Mouse (Mus musculus) thymus, postnatal 25 days (tissue): Measurements from ENCODE around the gene Fubp1.

Experiments
- DNase-seq: peaks from one replicate; pipeline ENCODE4 v3.0.0; 2022

The Fubp1 gene

DNA sequence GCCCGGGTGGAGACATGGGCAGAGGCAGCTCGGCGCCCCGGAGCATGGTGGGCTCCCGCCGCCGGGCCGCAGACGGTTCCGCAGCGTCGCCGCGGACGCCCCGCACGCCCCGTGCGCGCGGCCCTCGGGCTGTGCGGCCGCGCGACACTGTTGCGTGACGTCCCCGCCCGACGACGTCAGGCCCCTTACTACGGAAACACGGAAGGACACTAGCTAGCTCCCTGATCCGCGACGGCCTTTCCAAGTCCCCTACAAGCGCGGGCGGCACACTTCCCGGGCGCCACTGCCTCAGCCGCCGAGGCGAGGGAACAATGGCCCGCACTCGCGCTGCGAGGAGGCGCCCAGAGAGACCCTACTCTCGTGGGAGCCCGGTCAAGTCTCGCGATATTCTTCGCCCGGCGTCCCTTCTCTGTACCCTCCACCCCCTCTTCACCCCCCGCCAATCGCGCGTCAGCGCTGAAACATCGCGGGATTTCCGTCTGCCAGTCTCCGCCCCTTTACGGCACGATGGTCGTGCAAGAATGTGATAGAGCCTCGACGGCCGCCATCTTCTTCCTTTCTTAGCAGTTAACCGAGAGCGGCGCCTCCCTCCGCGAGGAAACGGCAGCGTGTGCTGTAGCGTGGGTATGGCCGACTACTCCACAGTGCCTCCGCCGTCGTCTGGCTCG is at the start of gene Fubp1, which contains the start of gene Dnajb4:
Gene Fubp1, plus strand, starts transcription at position 456 of the 668 bp plus-strand sequence.
Gene Dnajb4, minus strand, starts transcription at position 336 of the 668 bp plus-strand sequence.
- peak; percentile 100 for DNase-seq

DNA sequence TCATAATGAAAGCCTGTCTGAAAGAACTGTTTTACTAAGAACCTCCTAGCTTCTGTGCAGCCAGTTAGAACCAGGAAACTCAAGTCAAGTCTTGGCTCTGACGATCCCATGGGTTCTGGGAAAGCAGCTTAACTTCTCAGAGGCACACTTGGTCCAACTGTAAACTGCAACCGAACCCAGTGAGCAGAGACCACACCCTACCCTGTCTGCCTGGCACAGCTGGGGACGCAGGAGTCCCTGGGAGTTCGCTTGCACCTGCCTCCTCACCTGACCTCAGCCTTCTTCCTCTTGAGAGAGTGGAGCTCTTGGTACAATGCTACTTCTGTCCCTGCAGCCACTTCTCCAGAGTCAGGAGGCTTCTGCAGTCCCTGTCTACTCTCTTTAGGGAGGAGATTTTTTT is 49.6 kb upstream of the Fubp1 start:
- DNase-seq: no peak

- DNase-seq: no peak
Observed at GRCm38 (mm10) chr3:152163320-152163719, 46.9 kb upstream of the Fubp1 start.

DNA sequence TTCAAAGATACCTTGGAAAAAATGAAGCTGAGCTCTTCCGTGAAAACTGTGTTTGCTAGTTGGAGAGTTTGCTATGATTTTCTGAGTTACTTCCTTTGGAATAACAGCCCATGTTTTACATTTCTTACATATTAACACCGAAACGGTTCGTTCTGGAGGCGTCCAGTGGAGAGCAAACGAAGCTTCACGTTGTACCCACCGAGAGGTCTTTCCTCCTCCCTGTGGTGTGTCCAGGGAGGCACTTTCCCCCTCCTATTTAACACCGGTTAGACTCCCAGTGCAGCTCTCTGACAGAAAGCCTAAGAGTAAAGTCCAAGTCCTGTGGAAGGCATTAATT is 45.2 kb upstream of the Fubp1 start:
- DNase-seq: no peak

- DNase-seq: peak; percentile 13
Observed at GRCm38 (mm10) chr3:152165351-152166098, 44.7 kb upstream of the Fubp1 start.

DNA sequence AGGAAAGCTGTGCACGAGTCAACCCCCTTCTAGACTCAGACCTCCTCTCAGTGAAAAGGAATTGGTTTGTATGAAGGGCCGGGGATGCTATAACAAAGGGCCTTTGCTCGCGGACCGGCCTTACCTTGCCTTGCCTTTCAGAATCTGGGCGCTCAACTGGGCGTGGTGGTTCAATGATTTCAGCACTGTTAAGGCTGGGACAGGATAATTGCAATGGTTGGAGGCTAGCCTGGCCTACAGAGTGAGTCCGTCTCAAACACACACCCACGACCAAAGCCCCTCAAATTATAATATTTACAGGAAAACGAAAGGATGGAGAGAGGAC is 44.2 kb upstream of the Fubp1 start, which contains the start of gene Gipc2:
Gene Gipc2, minus strand, starts transcription at position 132 of the 325 bp plus-strand sequence.
- no peak for DNase-seq

- no peak for DNase-seq
Observed at GRCm38 (mm10) chr3:152166699-152167451, 43.3 kb upstream of the Fubp1 start.

DNA sequence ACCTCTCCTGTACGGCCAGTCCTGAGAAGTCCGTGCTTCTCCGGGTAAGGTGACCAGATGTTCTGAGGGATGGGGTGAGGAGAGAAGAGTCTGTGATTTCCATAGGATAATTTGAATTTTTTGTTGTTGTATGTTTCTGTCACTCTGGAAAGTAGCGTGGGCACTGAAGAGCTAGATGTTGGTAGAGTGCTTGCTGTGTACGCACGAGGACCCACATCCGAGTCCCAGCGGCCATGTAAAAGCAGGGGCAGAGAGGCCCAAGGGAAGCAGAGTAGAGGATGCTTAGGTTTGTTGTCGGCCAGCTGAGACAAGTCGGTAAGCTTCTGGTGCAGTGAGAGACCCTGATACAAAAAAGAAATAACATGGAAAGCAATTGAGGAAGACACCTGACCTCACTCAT is 42.2 kb upstream of the Fubp1 start:
- no peak for DNase-seq

DNA sequence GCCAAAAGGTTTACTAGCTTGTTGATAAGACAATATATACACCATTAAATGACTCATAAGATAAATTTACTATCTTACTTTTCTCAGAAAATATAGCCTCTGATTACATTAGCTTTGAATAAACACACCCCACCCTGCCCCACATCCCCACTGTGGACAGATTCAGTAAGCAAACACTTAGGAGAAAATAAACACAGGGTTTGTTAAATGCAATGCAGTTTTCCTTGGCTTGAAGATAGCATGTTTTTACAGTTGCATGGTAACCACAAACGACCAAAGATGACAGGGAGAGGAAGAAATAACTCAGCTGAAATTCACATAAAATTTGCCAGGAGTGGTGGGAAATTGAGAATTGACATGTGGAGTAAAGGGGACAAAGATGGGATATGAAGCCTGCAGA is 39.8 kb upstream of the Fubp1 start:
- DNase-seq: no peak

DNA sequence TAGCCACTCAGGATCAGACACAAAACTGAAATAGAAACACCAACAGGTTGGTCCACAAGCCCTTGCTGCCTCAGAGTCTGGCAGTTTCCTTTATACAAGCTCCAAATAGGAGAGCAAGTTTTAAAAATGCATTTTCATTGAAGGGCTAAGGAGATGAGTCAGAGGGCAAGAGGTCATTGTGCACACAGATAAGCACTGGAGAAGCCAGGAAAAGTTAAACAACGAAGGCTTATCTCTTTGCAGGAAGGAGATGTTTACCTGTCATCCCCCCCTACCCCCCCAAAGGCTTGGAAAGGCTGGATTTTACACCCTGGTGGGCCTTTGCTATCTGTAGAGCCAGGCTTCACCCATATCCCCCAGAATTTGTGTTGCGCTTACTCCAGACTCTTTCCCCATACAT is 39.0 kb upstream of the Fubp1 start:
- no peak for DNase-seq

- DNase-seq: no peak
Observed at GRCm38 (mm10) chr3:152171862-152172261, 38.4 kb upstream of the Fubp1 start.

GRCm38 (mm10) chr3:152172322-152172935 is 37.8 kb upstream of the Fubp1 start:
- DNase-seq: no peak

GRCm38 (mm10) chr3:152178816-152179215 is 31.4 kb upstream of the Fubp1 start:
- DNase-seq: no peak

DNA sequence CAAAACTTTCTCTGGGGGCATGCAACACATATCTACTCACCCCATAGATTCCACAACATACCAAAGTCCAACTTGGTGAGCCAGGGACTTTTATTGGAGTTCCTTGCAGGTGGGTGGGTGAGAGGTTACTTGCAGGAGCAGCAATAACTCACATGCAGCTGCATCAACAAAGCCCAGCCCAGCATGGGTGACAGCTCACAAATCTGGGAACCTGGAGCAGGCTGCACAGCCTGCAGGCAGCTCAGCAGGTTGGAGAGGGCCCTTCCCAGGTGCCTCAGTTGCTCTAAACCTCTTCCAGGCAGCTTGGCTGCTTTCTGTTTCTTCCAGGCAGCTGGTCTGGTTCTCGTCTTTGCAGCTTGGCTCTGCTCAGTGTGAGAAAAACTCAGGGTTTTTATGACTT is 30.9 kb upstream of the Fubp1 start:
- DNase-seq: no peak

DNA sequence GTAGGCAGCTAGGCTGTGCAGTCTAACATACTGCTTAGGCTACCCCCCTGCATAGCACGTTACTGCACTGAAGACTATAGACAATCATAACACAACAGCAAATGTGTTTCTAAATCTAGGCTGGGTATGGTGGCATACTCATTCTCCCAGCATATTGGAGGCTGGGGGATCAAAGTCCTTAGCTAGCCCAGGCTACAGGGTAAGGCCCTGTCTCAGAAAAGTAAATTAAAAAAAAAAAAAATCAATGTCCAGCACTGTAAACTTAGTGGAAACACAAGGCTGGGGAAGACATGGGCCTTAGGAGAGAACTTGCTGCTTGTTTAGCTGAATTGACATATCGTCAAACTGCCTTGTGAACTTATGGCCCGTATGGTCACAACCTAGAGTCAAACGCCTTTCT is 29.6 kb upstream of the Fubp1 start:
- no peak for DNase-seq

DNA sequence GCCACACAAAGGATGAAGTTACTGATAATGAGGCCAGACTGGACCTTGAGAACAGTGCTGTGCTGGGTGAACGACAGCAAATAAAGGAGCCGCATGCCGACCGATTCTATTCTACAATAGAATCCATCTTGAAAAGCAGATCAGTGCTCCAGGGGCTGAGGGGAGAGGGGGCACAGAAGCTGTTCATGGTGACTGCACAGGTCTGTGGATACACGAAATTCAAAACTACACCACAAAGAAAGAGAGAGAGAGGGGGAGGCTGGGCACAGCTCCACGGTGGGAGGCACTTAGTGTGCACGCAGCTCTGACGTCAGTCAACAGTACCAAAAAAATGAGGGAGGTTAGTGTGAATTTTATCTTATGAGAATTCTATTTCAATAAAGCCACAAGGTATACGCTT is 26.7 kb upstream of the Fubp1 start:
- no peak for DNase-seq

DNA sequence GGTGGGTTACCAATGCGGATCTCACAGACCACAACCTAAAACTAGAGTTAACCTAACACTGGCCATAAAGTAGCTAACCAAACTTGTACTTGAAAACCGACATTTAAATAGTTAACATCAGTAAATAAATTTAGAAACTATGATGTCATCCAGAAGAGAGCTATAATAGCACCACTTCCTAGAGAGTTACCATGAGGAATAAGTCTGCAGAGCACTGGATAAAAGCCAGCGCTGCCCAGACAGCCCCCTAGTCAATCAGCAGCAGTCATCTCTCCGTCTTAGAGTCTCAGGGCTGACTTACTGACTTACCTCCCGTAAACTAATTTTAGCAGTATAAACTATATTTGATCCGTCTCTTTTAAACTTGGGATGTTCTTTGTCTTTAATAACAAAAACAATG is 24.1 kb upstream of the Fubp1 start:
- no peak for DNase-seq

- no peak for DNase-seq
Observed at GRCm38 (mm10) chr3:152189306-152189705, 20.9 kb upstream of the Fubp1 start.

- no peak for DNase-seq
Observed at GRCm38 (mm10) chr3:152190679-152191477, 19.3 kb upstream of the Fubp1 start.

DNA sequence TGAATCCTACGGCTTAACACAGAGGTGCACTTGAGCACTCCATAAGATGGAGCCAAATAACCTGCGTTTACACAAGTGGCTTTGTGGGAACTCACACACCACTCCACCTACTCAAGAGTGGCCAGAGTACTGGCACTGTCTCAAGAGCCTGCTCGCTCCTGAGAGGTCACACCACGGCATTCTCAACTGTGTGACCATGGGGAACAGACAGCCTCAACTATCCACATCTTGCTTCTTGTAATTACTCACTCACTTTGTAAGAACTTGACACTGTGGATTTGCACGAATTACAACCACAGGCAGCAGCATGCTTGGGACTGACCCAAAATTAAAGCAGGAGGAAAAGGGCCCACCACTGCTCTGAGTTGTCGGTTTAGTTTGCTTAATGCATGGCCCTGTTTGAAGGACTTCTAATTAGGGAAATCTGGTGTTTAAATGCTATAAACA is 18.4 kb upstream of the Fubp1 start:
- peak; percentile 29 for DNase-seq

- DNase-seq: no peak
Observed at GRCm38 (mm10) chr3:152192238-152192931, 17.8 kb upstream of the Fubp1 start.

- DNase-seq: no peak
Observed at GRCm38 (mm10) chr3:152193177-152193576, 17.0 kb upstream of the Fubp1 start.
